Mouse (Mus musculus): ENCODE measurements at regions not wholly inside any gene's neighbourhood (a gene's known extent, or its start where the extent isn't known, plus 50 kb on each side); places are given as distances from the start of the nearest gene placed in this dataset.

DNA sequence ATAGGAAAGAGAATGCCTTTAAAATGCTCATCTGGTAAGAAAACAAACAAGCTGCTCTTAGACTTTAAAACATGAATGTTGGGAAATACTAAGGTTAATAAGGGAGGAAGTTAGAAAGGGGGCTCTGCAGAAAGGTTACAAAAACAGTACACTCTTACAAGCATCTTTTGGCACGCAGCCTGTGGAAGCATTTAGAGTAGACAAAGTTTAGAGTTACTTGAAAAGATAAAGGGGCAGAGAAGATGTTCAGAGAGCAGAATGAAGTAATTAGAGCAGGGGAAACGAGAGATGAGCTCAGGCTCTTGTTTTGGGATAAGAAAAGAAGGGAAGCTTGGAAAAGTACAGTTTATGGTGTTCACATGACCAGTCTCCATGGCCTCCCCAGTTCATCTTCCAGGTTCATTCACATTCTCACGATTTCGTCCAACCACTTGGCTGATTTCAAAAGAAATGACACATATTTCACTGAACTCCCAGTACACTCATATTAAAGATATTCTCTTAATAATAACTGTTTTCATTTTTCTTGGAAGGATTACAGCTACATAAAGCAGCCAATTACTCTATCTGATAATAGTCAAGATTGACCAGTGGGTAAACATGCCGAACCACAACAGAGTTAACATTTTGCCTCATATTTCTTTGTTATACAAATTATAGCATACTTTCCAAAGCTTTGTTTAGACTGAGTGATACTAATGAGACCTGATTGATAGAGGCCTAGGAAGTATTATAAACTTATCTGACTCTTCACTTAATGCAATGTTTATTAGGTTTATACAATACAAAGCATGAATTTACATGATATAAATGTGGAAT, 1404.2 kb upstream of the Zeb2 start:
- Histone ChIP-seq H3K27ac (ENCODE audit: low read depth) (no peak overlapping the region), H3K9me3 (replicated peaks; ENCODE audit: control insufficient read depth, low read length) (no peaks in the 10 kb centered on the region), H3K9ac (replicated peaks; ENCODE audit: low read depth, low read length) (no peak overlapping the region), H3K36me3 (replicated peaks; ENCODE audit: control insufficient read depth, insufficient read depth, low read length) (no peaks in the 10 kb centered on the region), H3K4me2 (ENCODE audit: low read depth, low read length) (no peak overlapping the region), H3K27me3 (ENCODE audit: control insufficient read depth, insufficient read depth, low read length) (no peaks in the 10 kb centered on the region), H3K4me3 (ENCODE audit: low read depth, low read length) (no peak overlapping the region), H3K4me1 (ENCODE audit: control insufficient read depth, insufficient read depth) (0 out of 2 replicates have a peak, but pooled peaks cover 10% of the 10 kb centered on the region)
- 61% methylated on average over 5 of the region's 5 CpGs for WGBS
- no peak for DNase-seq (ENCODE audit: low spot score)
- no peak for ATAC-seq (ENCODE audit: insufficient read depth, low read depth)
- no peak for TF ChIP-seq EP300 (IDR thresholded peaks at IDR 0.05; ENCODE audit: low read depth)
- TF ChIP-seq CTCF (IDR thresholded peaks at IDR 0.05; ENCODE audit: low read depth): no peak

DNA sequence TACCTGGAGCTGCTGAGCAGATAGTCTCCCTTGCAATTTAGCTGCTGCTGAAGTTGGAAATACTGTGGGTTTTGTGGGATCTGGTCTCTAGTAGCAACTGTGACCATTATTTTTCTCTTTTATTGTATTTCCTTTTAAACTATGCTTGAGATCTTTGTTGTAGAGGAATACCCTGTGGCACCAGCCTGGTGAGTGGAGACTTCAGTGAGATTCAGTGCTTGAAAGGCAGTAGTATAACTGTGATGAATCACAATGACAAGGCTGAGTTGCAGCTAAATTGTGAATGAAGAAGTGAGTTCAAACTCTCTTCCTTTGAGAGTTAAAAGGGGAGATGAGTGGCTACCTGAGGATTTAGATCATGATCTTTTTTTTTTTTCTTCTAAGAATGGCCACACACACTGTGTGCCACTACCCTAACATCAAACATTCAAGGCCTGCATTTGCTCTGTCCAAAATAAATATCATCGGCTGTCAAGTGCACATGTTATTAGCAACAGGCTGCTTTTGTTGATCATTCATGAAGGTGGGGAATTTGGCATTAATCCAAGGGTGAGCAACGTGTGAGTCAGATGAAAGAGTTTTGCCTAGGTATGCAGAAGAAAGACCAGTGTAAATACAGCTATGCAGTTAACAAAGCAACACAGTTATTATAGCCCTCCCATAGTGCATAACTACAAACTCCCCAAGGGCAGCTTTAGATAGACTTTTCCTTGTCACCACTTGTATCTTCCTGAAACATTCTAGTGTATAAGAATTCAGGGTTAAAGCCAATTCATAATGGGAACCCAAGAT, 1395.2 kb upstream of the Zeb2 start:
- Histone ChIP-seq H3K9ac (replicated peaks; ENCODE audit: low read depth, low read length) (no peak overlapping the region), H3K4me3 (ENCODE audit: low read depth, low read length) (no peak overlapping the region), H3K4me1 (ENCODE audit: control insufficient read depth, insufficient read depth) (no peaks in the 10 kb centered on the region), H3K9me3 (replicated peaks; ENCODE audit: control insufficient read depth, low read length) (no peaks in the 10 kb centered on the region), H3K36me3 (replicated peaks; ENCODE audit: control insufficient read depth, insufficient read depth, low read length) (no peaks in the 10 kb centered on the region), H3K4me2 (ENCODE audit: low read depth, low read length) (no peak overlapping the region), H3K27me3 (ENCODE audit: control insufficient read depth, insufficient read depth, low read length) (no peaks in the 10 kb centered on the region), H3K27ac (ENCODE audit: low read depth) (no peak overlapping the region)
- 15% methylated on average over 2 of the region's 2 CpGs for WGBS
- TF ChIP-seq EP300 (IDR thresholded peaks at IDR 0.05; ENCODE audit: low read depth): no peak
- TF ChIP-seq CTCF (IDR thresholded peaks at IDR 0.05; ENCODE audit: low read depth): no peak
- ATAC-seq (ENCODE audit: insufficient read depth, low read depth): no peak
- DNase-seq (ENCODE audit: low spot score): no peak

DNA sequence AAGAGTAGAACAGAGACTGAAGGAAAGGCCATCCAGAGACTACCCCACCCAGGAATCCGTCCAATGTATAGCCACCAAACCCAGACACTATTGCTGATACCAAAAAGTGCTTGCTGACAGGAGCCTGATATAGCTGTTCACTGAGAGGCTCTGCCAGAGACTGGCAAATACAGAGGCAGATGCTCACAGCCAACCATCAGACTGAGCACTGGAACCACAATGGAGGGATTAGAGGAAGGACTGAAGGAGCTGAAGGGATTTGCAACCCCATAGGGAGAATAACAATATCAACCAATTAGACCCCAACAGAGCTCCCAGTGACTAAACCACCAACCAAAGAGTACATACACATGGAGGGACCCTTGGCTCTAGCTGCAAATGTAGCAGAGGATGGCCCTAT, 1389.8 kb upstream of the Zeb2 start:
- no peak for DNase-seq (ENCODE audit: low spot score)
- Histone ChIP-seq H3K9ac (replicated peaks; ENCODE audit: low read depth, low read length) (no peak overlapping the region), H3K4me2 (ENCODE audit: low read depth, low read length) (no peak overlapping the region), H3K9me3 (replicated peaks; ENCODE audit: control insufficient read depth, low read length) (no peaks in the 10 kb centered on the region), H3K4me3 (ENCODE audit: low read depth, low read length) (no peak overlapping the region), H3K4me1 (ENCODE audit: control insufficient read depth, insufficient read depth) (no peaks in the 10 kb centered on the region), H3K27me3 (ENCODE audit: control insufficient read depth, insufficient read depth, low read length) (no peaks in the 10 kb centered on the region), H3K27ac (ENCODE audit: low read depth) (no peak overlapping the region), H3K36me3 (replicated peaks; ENCODE audit: control insufficient read depth, insufficient read depth, low read length) (no peaks in the 10 kb centered on the region)
- no peak for ATAC-seq (ENCODE audit: insufficient read depth, low read depth)
- 23% methylated on average over 1 of the region's 1 CpGs for WGBS
- TF ChIP-seq CTCF (IDR thresholded peaks at IDR 0.05; ENCODE audit: low read depth): no peak
- TF ChIP-seq EP300 (IDR thresholded peaks at IDR 0.05; ENCODE audit: low read depth): no peak

DNA sequence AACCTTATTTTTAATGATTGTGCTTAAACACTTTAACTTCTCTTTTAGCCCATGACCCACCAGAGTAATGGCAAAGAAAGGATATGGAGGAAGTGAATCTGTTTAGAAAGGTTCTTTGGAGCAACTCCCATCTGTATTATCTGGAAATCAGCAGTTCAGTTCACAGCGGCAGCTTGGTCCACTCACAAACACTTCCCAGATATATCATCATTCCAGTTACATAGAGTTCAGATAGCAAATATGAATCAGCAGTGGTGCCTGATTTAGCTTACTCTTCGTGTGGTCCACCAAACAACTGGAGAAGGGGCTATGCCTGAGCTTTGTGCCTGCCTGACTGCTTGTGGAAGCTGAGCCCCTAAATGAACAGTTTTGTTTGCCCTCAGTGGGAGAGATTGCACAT, 1385.9 kb upstream of the Zeb2 start:
- DNase-seq (ENCODE audit: low spot score) (no peak), ATAC-seq (ENCODE audit: insufficient read depth, low read depth) (no peak)
- no peak overlapping the region for H3K4me2 ChIP-seq (ENCODE audit: low read depth, low read length)
- TF ChIP-seq CTCF (IDR thresholded peaks at IDR 0.05; ENCODE audit: low read depth) (no peak), EP300 (IDR thresholded peaks at IDR 0.05; ENCODE audit: low read depth) (no peak)
- no peak overlapping the region for H3K27ac ChIP-seq (ENCODE audit: low read depth)
- H3K27me3 ChIP-seq (ENCODE audit: control insufficient read depth, insufficient read depth, low read length): no peaks in the 10 kb centered on the region
- H3K9ac ChIP-seq (replicated peaks; ENCODE audit: low read depth, low read length): no peak overlapping the region
- no peaks in the 10 kb centered on the region for H3K36me3 ChIP-seq (replicated peaks; ENCODE audit: control insufficient read depth, insufficient read depth, low read length)
- WGBS: 59% methylated on average over 2 of the region's 2 CpGs
- H3K4me3 ChIP-seq (ENCODE audit: low read depth, low read length): no peak overlapping the region
- H3K9me3 ChIP-seq (replicated peaks; ENCODE audit: control insufficient read depth, low read length): no peaks in the 10 kb centered on the region
- H3K4me1 ChIP-seq (ENCODE audit: control insufficient read depth, insufficient read depth): no peaks in the 10 kb centered on the region

DNA sequence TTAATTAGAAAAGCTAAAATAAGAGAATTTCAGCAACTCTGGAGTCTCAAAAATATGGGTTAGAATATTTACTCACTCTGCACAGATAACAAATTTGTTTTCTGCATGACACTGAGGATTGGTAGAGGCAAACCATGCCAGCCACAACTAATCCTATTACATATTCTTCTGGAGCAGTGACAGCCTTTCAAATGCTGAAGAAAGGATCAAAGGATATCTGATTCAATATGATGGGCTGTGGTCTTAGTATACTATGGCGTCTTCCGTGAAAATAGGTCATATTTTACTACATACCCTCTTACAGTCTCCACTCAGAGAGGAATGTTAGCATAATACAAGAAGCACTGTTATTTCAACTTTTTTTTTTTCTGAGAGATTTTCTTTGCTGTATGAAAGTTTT, 1375.1 kb upstream of the Zeb2 start:
- Histone ChIP-seq H3K4me3 (ENCODE audit: low read depth, low read length) (no peak overlapping the region), H3K9me3 (replicated peaks; ENCODE audit: control insufficient read depth, low read length) (no peaks in the 10 kb centered on the region), H3K36me3 (replicated peaks; ENCODE audit: control insufficient read depth, insufficient read depth, low read length) (no peaks in the 10 kb centered on the region), H3K27ac (ENCODE audit: low read depth) (no peak overlapping the region), H3K4me1 (ENCODE audit: control insufficient read depth, insufficient read depth) (no peaks in the 10 kb centered on the region), H3K9ac (replicated peaks; ENCODE audit: low read depth, low read length) (no peak overlapping the region), H3K4me2 (ENCODE audit: low read depth, low read length) (no peak overlapping the region), H3K27me3 (ENCODE audit: control insufficient read depth, insufficient read depth, low read length) (no peaks in the 10 kb centered on the region)
- DNase-seq (ENCODE audit: low spot score) (no peak), ATAC-seq (ENCODE audit: insufficient read depth, low read depth) (no peak)
- TF ChIP-seq EP300 (IDR thresholded peaks at IDR 0.05; ENCODE audit: low read depth): no peak
- no peak for TF ChIP-seq CTCF (IDR thresholded peaks at IDR 0.05; ENCODE audit: low read depth)
- 73% methylated on average over 2 of the region's 2 CpGs for WGBS
